Mouse (Mus musculus) retina, adult 2 months (tissue): ENCODE measurements around the gene Crtc3.
A peak's percentile ranks its signal among the peaks of the same experiment; 100 is the strongest.

Experiments
- DNase-seq: peaks from one replicate; pipeline ENCODE4 v3.0.0-alpha.2; 2012; ENCODE audit warnings: low read depth, low spot score

Gene Crtc3

GRCm38 (mm10) chr7:80685639-80686038 lies 3.0 kb downstream of the Crtc3 start:
- no peak for DNase-seq

DNA sequence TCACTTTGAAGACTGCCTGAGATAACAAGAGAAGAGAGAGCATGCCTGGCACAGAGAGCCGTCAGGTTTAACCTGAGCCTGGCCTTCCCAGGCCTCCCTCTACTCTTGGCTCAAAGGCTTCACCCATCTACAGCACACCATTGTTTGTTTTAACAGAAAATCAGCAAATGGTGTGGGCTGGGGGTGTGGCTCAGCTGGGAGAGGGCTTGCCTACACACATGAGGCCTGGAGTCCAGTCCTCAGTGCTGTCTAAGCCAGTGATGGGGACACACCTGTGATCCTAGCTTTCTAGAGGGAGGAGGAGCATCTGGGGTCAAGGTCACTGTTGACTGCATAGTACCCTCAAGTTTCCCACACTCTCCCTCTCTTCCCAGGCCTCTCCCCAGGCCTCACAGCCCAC lies 6.0 kb downstream of the Crtc3 start:
- DNase-seq = no peak

- no peak for DNase-seq
Measured at GRCm38 (mm10) chr7:80680218-80680847, 8.3 kb downstream of the Crtc3 start.

GRCm38 (mm10) chr7:80672323-80672722 lies 16.4 kb downstream of the Crtc3 start:
- DNase-seq = no peak

- DNase-seq = no peak
Measured at GRCm38 (mm10) chr7:80670889-80671288, 17.8 kb downstream of the Crtc3 start.

DNA sequence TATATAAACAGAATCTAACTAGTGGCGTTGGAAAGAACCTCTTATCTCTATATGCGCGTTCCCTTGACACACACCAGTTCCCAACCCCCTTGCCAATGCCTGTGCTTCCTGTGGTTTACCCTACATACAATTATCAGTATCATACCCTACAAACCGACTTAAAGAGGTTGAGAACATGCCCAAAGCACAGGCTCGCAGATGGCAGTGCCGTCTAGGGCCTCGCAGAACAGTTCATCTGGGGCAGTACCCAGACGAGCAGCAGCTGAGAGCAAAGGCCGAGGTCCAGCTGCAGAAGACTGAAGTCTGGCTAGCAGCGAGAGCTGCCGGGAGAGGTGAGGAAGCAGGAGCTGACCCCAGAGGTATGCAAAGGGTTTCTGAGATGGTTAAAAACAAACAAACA lies 21.5 kb downstream of the Crtc3 start:
- DNase-seq = no peak

DNA sequence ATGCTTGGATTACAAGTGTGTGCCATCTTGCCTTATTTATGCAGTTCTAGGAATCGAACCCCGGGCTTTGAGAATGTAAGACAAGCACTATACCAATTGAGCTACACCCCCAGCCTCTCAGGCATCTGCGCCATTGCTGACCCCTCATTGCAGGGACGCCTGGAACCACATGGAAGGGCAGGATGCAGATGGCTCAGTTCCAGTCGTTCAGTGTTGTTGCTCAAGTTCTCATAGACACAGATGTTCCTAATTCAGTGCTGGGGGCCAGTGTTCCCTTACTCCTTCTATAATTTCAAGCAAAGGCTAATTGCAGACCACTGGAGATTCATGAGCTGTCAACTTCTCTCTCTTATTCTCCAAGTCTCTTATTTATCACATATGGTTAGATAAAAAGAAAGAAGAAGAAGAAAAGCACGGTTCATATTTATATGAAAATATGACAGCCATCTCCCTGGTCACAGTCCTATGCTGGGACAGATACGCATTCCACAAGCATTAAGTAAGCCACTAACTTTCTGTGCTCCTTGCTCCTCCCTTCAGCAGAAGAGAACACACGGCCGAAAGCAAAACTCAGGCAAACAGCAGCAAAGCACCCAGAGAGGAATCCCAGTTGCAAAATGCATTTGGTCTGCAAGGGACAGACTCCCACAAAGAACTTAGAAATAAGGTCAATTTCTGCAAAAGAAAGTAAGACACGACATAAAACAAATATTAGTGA lies 22.3 kb downstream of the Crtc3 start:
- DNase-seq = no peak

DNA sequence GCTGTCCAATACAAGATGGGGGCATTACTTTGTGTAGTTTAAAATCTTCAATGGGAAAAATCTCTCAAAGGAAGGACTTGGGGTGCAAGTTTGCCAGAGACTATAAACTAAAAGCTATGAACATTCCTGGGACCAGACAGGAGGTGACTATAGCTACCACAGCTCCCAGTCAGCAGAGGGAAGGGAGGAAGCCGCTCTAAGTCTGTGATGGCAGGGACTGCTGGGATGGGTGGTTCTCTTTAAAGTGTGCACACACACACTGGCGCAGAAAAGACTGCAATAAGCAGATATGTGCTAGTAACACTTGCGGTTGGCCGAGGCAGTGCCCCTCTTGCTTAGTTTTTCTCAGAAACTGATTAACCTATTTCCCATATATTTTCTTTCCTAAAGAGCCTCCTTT lies 27.6 kb downstream of the Crtc3 start:
- no peak for DNase-seq

GRCm38 (mm10) chr7:80660619-80661018 lies 28.1 kb downstream of the Crtc3 start:
- no peak for DNase-seq

- no peak for DNase-seq
Measured at GRCm38 (mm10) chr7:80657896-80658295, 30.8 kb downstream of the Crtc3 start.

- DNase-seq = peak; percentile 50
Measured at GRCm38 (mm10) chr7:80655350-80656013, 33.2 kb downstream of the Crtc3 start.

GRCm38 (mm10) chr7:80654926-80655325 lies 33.8 kb downstream of the Crtc3 start:
- DNase-seq = no peak

- DNase-seq = no peak
Measured at GRCm38 (mm10) chr7:80654393-80654792, 34.3 kb downstream of the Crtc3 start.

DNA sequence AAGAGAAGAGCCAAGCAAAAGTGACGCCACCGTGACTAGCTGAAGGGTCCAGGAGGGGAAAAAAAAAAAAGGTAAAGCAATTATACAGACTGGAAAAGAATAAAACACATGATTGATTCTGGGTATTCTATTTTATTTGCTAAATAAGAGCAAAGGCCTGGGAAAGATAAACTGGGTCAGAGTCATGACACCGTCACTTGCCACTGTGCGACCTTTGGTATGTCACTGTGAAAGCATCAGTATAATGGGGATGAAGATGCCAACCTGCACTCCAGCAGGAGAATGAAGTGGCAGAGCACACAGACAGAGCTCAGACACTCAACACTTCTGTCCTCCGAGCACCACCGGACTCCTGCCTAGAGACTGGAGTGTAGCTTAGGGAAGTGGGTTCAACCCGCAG lies 34.7 kb downstream of the Crtc3 start:
- DNase-seq = no peak

- DNase-seq = no peak
Measured at GRCm38 (mm10) chr7:80653077-80653476, 35.6 kb downstream of the Crtc3 start.

GRCm38 (mm10) chr7:80652289-80652688 lies 36.4 kb downstream of the Crtc3 start:
- DNase-seq = no peak

DNA sequence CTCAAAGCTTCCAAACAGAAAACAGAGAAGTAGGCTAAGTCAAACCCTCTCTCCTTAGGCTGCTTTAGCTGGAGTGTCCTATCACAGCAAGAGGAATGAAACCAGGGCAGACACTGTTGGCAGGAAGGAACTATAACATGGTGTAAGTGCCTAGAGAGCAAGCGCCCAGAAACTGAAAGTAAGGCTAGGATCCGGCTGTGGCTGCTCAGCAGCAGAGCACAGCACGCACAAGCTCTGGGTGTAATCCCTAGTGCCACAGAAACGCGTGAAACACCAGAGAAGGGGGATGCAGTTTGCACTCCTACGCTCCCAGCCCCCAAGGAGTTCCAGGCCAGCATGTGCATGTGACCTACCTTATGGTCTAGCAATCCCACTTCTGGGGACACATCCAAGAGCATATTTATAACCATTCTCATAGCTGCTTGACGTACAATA lies 41.2 kb downstream of the Crtc3 start:
- no peak for DNase-seq

- peak; percentile 76 for DNase-seq
Measured at GRCm38 (mm10) chr7:80646093-80647025, 42.3 kb downstream of the Crtc3 start.

- no peak for DNase-seq
Measured at GRCm38 (mm10) chr7:80642976-80643666, 45.6 kb downstream of the Crtc3 start.

DNA sequence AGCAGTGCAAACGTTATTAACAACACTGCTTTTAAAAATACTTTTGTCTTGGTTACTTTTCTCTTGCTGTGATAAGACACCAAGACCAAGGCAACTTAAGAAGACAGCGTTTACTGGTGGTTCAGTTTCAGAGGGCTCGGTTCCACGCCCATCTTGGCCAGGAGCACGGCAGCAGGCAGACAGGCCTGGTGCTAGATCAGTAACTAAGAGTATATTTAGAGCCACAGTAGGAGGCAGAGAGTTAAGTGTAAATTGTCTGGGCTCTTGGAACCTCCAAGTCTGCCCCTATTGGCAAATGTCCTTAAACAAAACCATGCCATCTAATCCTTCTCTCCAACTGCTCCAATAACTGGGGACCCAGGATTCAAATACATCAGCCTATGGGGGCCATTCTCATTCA lies 46.1 kb downstream of the Crtc3 start:
- no peak for DNase-seq

DNA sequence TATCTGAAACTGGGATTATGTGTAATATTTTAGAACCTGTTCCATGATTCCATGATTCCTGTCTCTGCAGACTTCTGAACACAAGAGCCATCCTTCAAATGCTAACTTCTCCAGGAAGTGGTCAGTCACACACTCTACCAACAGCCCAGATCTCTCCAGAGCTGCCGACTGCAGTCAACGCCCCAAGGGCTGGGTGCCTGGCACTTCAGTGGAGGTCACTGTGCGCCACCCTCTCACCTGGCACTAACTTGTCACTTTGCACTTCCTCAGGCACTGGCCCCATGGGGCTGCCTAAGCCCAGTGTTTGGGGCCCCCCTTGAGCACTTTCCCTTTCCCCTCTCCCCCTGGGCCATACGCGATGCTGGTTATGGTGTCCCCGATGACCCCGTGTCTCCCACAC lies 46.8 kb downstream of the Crtc3 start:
- no peak for DNase-seq
